Mouse (Mus musculus): ENCODE measurements around the gene D6Wsu163e. TPM values are rescaled to one million over a fixed set of nuclear protein-coding genes. Genes with fewer than 3 reads are reported as not detected.

The D6Wsu163e gene
- polyA plus RNA-seq, 1 experiment, result 6.2 TPM

- no peak for DNase-seq (ENCODE audit: low read depth)
These were observed 66.8 kb downstream of the D6Wsu163e start for GRCm38 (mm10) chr6:127006551-127006950.

DNA sequence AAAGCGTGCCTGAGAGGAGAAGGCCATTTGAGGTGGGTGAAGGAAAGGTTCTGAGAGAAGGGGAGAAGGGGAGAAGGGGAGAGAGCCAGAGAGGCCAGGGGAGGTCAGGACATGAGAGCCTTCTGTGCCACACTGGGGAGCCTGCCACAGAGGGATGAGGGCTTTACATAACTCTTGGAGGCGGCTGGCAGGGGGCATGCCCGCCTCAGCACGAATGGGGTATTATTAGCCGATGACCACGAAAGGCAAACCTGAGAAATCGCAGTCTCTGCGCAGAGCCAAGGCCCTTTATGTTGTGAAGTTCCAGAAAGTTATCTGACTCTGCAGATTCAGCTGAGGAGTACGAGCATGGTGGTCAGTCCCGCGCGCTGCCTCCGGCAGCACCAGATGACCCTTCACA lies 70.3 kb downstream of the D6Wsu163e start:
- no peak for DNase-seq (ENCODE audit: low read depth)

DNA sequence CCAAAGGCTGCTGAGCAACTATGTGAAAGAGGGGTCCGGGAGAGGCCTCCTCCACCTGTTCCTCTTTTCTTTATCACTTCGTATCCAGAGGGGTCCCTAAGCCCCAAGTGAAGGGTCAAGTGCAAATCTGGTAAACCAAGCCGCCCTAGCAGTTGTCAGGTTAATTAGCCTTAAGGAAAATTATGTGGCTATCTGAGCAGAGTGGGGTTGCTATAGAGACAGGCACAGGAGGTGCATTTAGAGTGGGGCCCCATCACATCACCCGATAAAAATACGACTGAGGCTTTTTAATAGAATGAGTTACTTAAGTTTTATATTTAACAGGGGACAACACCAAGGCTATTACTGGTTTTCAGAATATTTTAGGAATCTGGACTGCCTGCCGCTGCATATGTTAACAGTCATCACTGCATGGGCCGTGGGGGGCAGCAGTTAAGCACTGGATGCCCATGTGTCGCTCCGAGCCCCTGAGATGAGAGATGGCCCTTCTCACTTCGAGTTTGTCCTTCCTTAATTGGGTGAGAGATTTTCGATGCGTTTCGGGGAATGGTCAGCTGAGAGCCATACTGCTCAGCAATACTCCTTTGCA lies 72.3 kb downstream of the D6Wsu163e start:
- DNase-seq (ENCODE audit: low read depth), result no peak

- DNase-seq (ENCODE audit: low read depth), result no peak
These were observed 75.4 kb downstream of the D6Wsu163e start, which contains the start of gene Fgf6 for GRCm38 (mm10) chr6:127014906-127015770. TSS of gene Fgf6 (plus strand) at chr6:127015586.

- DNase-seq (ENCODE audit: low read depth), result no peak
These were observed 79.5 kb downstream of the D6Wsu163e start for GRCm38 (mm10) chr6:127019254-127019653.

DNA sequence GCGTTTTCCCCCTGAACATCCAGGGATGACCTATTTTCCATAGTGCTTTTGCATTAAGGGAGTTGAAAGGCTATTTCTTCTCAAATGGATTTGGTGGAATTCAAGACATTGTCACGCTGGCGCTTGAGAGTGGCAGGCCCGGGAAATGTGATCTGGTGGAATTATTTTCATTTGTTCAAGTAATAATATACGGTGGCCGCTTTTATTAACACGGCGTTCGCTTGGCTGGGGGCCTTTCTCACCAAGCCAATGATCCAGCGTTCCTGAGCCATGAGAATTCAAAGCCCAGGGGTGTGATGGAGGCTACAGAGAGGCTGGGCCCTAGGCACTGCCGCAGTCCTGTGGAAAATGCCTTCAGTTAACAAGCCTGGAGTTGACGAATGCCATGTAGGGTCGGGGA lies 80.7 kb downstream of the D6Wsu163e start:
- no peak for DNase-seq (ENCODE audit: low read depth)

DNA sequence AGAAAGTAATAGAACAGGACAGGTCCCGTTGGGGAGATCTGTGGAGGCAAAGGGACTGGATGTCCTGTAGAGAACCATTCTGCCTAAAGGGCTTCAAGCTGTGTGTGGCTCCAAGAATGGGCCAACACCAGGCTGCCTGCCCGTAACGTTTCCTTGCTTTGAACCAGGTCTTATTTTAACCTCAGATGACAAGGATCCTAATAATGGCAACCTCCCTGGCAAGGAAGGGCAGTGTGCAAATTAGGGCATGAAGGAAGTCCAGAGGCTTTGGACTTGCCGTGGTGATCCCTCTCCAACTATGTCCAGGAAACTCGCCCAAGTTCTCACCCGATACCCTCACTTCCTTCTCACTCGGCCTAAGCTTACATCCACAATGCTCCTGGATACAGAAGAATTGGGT lies 85.1 kb downstream of the D6Wsu163e start:
- DNase-seq (ENCODE audit: low read depth), result no peak

Other genes with a start within 250 kb of the D6Wsu163e start
- gene Kcna6, start 199.3 kb upstream of the D6Wsu163e start, polyA plus RNA-seq (2012; rRNA removed), result 0.24 and 0.67 TPM in 2 replicates
- gene Ndufa9, start 90.8 kb upstream of the D6Wsu163e start, polyA plus RNA-seq (2012; rRNA removed), result 90.3 and 103 TPM in 2 replicates
- 0.59 and 1.1 TPM in 2 replicates for gene Akap3, start 86.9 kb upstream of the D6Wsu163e start, polyA plus RNA-seq (2012; rRNA removed)
- gene Dyrk4, start 18.1 kb upstream of the D6Wsu163e start, polyA plus RNA-seq (2012; rRNA removed), result 0.27 TPM in 1 of 2 replicates, not detected in the other
- gene Rad51ap1, start 375 bp upstream of the D6Wsu163e start, polyA plus RNA-seq (2012; rRNA removed), result 1.1 and 1.4 TPM in 2 replicates
- gene Fgf6, start 75.6 kb downstream of the D6Wsu163e start, polyA plus RNA-seq (2012; rRNA removed), result not detected in 2 replicates
- gene Fgf23, start 132.9 kb downstream of the D6Wsu163e start, polyA plus RNA-seq (2012; rRNA removed), result not detected in 2 replicates
- 3.5 and 4.1 TPM in 2 replicates for gene Tigar, start 169.6 kb downstream of the D6Wsu163e start, polyA plus RNA-seq (2012; rRNA removed)
- gene Ccnd2, start 212.2 kb downstream of the D6Wsu163e start, polyA plus RNA-seq (2012; rRNA removed), result 55.4 and 75.2 TPM in 2 replicates